Mouse (Mus musculus): ENCODE measurements around the gene Oaf. TPM values are rescaled to one million over a fixed set of nuclear protein-coding genes. Genes with fewer than 3 reads are reported as not detected.

Gene Oaf
- polyA plus RNA-seq, 1 experiment from 2014 or later, result 17.3 TPM

- Histone ChIP-seq H3K9ac (no peak overlapping the region), H3K4me3 (no peak overlapping the region), H3K9me3 (no peaks in the 10 kb centered on the region), H3K36me3 (no peaks in the 10 kb centered on the region), H3K27me3 (peaks cover 5% of the 10 kb centered on the region), H3K4me2 (no peak overlapping the region), H3K27ac (replicated peaks) (0 out of 2 replicates have a peak overlapping the region, but pooled peaks have one; percentile 11), H3K4me1 (replicated peaks) (peaks cover 27% of the 10 kb centered on the region)
- ATAC-seq (ENCODE audit: low read depth), result no peak
- WGBS, result 14% methylated on average over 5 of the region's 5 CpGs
Measured at GRCm38 (mm10) chr9:43232286-43232685, 7.4 kb downstream of the Oaf start.

GRCm38 (mm10) chr9:43231805-43232204 is 7.9 kb downstream of the Oaf start:
- no peak for ATAC-seq (ENCODE audit: low read depth)
- no peak overlapping the region for H3K4me3 ChIP-seq
- peaks cover under 1% of the 10 kb centered on the region; the same call in 1 of the 2 replicates for H3K27me3 ChIP-seq
- no peaks in the 10 kb centered on the region for H3K36me3 ChIP-seq
- no peaks in the 10 kb centered on the region for H3K9me3 ChIP-seq
- H3K9ac ChIP-seq, result no peak overlapping the region
- no peak overlapping the region for H3K4me2 ChIP-seq
- WGBS, result 81% methylated on average over 4 of the region's 4 CpGs
- H3K4me1 ChIP-seq (replicated peaks), result peaks cover 25% of the 10 kb centered on the region
- H3K27ac ChIP-seq (replicated peaks), result 0 out of 2 replicates have a peak overlapping the region, but pooled peaks have one; percentile 50

GRCm38 (mm10) chr9:43230886-43231285 is 8.8 kb downstream of the Oaf start:
- Histone ChIP-seq H3K36me3 (no peaks in the 10 kb centered on the region), H3K4me3 (no peak overlapping the region), H3K27me3 (no peaks in the 10 kb centered on the region), H3K4me2 (no peak overlapping the region), H3K4me1 (replicated peaks) (peaks cover 28% of the 10 kb centered on the region), H3K9me3 (no peaks in the 10 kb centered on the region), H3K27ac (replicated peaks) (no peak overlapping the region), H3K9ac (0 out of 2 replicates have a peak overlapping the region, but pooled peaks have one; percentile 12)
- no peak for ATAC-seq (ENCODE audit: low read depth)
- WGBS, result 62% methylated on average over 4 of the region's 4 CpGs

- no peak overlapping the region for H3K27ac ChIP-seq (replicated peaks)
- H3K4me2 ChIP-seq, result no peak overlapping the region
- H3K9ac ChIP-seq, result no peak overlapping the region
- peaks cover 35% of the 10 kb centered on the region for H3K4me1 ChIP-seq (replicated peaks)
- no peaks in the 10 kb centered on the region for H3K36me3 ChIP-seq
- no peaks in the 10 kb centered on the region for H3K9me3 ChIP-seq
- ATAC-seq (ENCODE audit: low read depth), result no peak
- no peaks in the 10 kb centered on the region for H3K27me3 ChIP-seq
- 86% methylated on average over 7 of the region's 7 CpGs for WGBS
- H3K4me3 ChIP-seq, result no peak overlapping the region
Measured at GRCm38 (mm10) chr9:43229962-43230361, 9.7 kb downstream of the Oaf start.

DNA sequence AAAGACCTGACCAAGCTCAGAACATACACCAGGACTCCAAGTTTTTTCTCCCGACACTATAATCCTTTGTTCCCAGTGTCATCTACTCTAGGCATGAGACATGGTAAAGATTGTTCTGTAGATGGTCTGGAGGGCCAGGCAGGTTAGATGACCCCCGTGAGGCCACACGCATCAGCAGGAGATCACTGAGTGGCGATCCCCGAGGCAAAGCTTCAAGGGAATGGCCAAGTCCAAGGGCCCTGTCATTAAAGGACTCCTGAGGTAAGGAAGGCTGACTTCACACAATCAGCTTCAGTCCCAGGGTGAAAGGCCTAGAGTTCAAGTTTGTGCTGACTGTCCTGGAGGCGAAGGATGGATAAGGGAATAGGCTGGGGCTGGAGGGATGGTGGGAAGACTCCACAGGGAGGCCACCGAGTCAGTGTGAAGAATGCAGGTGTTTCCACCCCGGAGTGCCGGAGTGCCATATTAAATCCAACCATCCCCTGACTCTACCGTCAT is 10.3 kb downstream of the Oaf start:
- H3K4me1 ChIP-seq (replicated peaks), result peaks cover 35% of the 10 kb centered on the region
- H3K4me2 ChIP-seq, result no peak overlapping the region
- no peak overlapping the region for H3K9ac ChIP-seq
- 87% methylated on average over 10 of the region's 10 CpGs for WGBS
- no peak overlapping the region for H3K4me3 ChIP-seq
- H3K27ac ChIP-seq (replicated peaks), result no peak overlapping the region
- no peaks in the 10 kb centered on the region for H3K36me3 ChIP-seq
- no peaks in the 10 kb centered on the region for H3K9me3 ChIP-seq
- no peaks in the 10 kb centered on the region for H3K27me3 ChIP-seq
- no peak for ATAC-seq (ENCODE audit: low read depth)

- 92% methylated on average over 2 of the region's 2 CpGs for WGBS
- H3K4me3 ChIP-seq, result no peak overlapping the region
- H3K27me3 ChIP-seq, result no peaks in the 10 kb centered on the region
- no peaks in the 10 kb centered on the region for H3K9me3 ChIP-seq
- H3K4me2 ChIP-seq, result no peak overlapping the region
- no peak for ATAC-seq (ENCODE audit: low read depth)
- H3K27ac ChIP-seq (replicated peaks), result no peak overlapping the region
- peaks cover 35% of the 10 kb centered on the region for H3K4me1 ChIP-seq (replicated peaks)
- no peak overlapping the region for H3K9ac ChIP-seq
- H3K36me3 ChIP-seq, result no peaks in the 10 kb centered on the region
Measured at GRCm38 (mm10) chr9:43228745-43229144, 11.0 kb downstream of the Oaf start.

- H3K4me1 ChIP-seq (replicated peaks), result peaks cover 33% of the 10 kb centered on the region
- no peaks in the 10 kb centered on the region for H3K27me3 ChIP-seq
- no peaks in the 10 kb centered on the region for H3K36me3 ChIP-seq
- no peak overlapping the region for H3K4me2 ChIP-seq
- H3K27ac ChIP-seq (replicated peaks), result no peak overlapping the region
- no peak for ATAC-seq (ENCODE audit: low read depth)
- H3K9ac ChIP-seq, result no peak overlapping the region
- H3K4me3 ChIP-seq, result no peak overlapping the region
- H3K9me3 ChIP-seq, result no peaks in the 10 kb centered on the region
- WGBS, result 85% methylated on average over 8 of the region's 8 CpGs
Measured at GRCm38 (mm10) chr9:43227626-43228025, 12.1 kb downstream of the Oaf start.

DNA sequence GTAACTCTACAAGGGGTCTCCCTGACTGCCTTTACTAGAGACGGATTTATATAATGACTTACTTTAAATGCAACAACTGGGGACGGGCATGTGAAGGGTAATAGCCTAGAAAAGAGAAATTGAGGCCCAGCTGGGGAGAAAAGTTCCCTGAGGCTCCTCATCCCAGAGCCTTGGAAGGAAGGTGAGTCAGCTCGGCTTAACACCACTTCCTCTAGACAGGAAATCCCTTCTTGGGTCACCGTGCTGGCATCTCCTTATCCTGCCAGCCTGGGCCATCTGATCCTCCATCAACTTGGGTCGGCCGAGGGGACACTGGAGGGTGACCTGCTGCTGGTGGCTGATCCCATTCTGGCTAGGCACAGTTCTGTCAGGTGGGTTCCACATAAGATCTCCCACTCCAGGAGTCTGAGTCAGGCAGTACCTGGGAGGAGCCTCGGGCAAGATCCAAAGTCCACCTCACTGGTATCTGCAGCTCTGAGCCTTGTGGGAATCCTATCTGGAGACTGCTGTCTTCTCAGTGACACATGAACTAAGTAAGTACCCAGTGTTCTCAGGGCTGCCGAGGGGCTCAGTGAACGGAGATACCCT is 13.0 kb downstream of the Oaf start:
- 74% methylated on average over 9 of the region's 9 CpGs for WGBS
- Histone ChIP-seq H3K36me3 (no peaks in the 10 kb centered on the region), H3K27ac (replicated peaks) (no peak overlapping the region), H3K4me2 (no peak overlapping the region), H3K9me3 (no peaks in the 10 kb centered on the region), H3K27me3 (no peaks in the 10 kb centered on the region), H3K9ac (no peak overlapping the region), H3K4me1 (replicated peaks) (peaks cover 23% of the 10 kb centered on the region), H3K4me3 (no peak overlapping the region)
- no peak for ATAC-seq (ENCODE audit: low read depth)

DNA sequence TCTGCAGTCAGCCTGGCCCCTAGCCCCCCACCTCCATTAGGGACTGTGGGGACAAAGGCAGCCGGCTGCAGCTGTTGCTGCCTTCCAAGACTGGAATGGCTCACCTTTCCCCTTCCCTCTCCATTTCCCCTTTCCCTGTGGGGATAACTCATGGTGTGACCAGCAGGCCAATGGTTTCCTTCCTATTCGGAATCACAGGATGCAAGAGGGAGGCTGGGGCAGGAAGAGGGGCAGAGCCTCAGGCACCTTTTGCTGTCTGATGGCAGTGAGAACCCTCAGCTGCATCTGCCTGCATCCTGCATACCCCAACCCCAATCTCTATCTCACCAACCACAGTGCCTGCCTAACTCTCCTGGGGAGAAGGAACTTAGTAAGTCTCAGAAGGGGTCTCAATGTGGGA is 14.2 kb downstream of the Oaf start:
- ATAC-seq (ENCODE audit: low read depth), result no peak
- WGBS, result 32% methylated on average over 2 of the region's 2 CpGs
- Histone ChIP-seq H3K4me2 (no peak overlapping the region), H3K36me3 (no peaks in the 10 kb centered on the region), H3K9ac (no peak overlapping the region), H3K27ac (replicated peaks) (no peak overlapping the region), H3K9me3 (no peaks in the 10 kb centered on the region), H3K4me1 (replicated peaks) (peaks cover 11% of the 10 kb centered on the region), H3K27me3 (no peaks in the 10 kb centered on the region), H3K4me3 (no peak overlapping the region)

GRCm38 (mm10) chr9:43224771-43225355 is 14.8 kb downstream of the Oaf start:
- no peak for ATAC-seq (ENCODE audit: low read depth)
- H3K27ac ChIP-seq (replicated peaks), result no peak overlapping the region
- no peaks in the 10 kb centered on the region for H3K9me3 ChIP-seq
- H3K27me3 ChIP-seq, result no peaks in the 10 kb centered on the region
- peaks cover 9% of the 10 kb centered on the region for H3K4me1 ChIP-seq (replicated peaks)
- no peak overlapping the region for H3K4me3 ChIP-seq
- H3K36me3 ChIP-seq, result no peaks in the 10 kb centered on the region
- 59% methylated on average over 11 of the region's 11 CpGs for WGBS
- no peak overlapping the region for H3K9ac ChIP-seq
- no peak overlapping the region for H3K4me2 ChIP-seq

- no peaks in the 10 kb centered on the region for H3K36me3 ChIP-seq
- no peak overlapping the region for H3K4me3 ChIP-seq
- no peak overlapping the region for H3K27ac ChIP-seq (replicated peaks)
- H3K27me3 ChIP-seq, result no peaks in the 10 kb centered on the region
- no peaks in the 10 kb centered on the region for H3K9me3 ChIP-seq
- ATAC-seq (ENCODE audit: low read depth), result peak; percentile 41; the same call in 1 of the 2 replicates
- 38% methylated on average over 8 of the region's 8 CpGs for WGBS
- peaks cover 9% of the 10 kb centered on the region for H3K4me1 ChIP-seq (replicated peaks)
- no peak overlapping the region for H3K9ac ChIP-seq
- H3K4me2 ChIP-seq, result no peak overlapping the region
Measured at GRCm38 (mm10) chr9:43222429-43222715, 17.3 kb downstream of the Oaf start.

GRCm38 (mm10) chr9:43221643-43222428 is 17.9 kb downstream of the Oaf start:
- H3K27me3 ChIP-seq, result no peaks in the 10 kb centered on the region
- ATAC-seq (ENCODE audit: low read depth), result peak; percentile 80; the same call in 1 of the 2 replicates
- no peak overlapping the region for H3K4me2 ChIP-seq
- H3K36me3 ChIP-seq, result no peaks in the 10 kb centered on the region
- H3K27ac ChIP-seq (replicated peaks), result no peak overlapping the region
- H3K4me1 ChIP-seq (replicated peaks), result peaks cover 9% of the 10 kb centered on the region
- 40% methylated on average over 18 of the region's 18 CpGs for WGBS
- no peak overlapping the region for H3K4me3 ChIP-seq
- no peaks in the 10 kb centered on the region for H3K9me3 ChIP-seq
- H3K9ac ChIP-seq, result no peak overlapping the region

Measured in neural tube, embryonic 13.5 days (tissue).